Mouse (Mus musculus) lung, postnatal 0 days (tissue): ENCODE results near the gene Rcn1.

Source experiments
- CTCF ChIP-seq: IDR thresholded peaks from 2 replicates; pipeline ENCODE4 v1.5.1; 2016; ENCODE audit warnings: antibody characterized with exemption, mild to moderate bottlenecking
- EP300 ChIP-seq: IDR thresholded peaks from 2 replicates; pipeline ENCODE4 v1.6.1; 2016; ENCODE audit warnings: antibody characterized with exemption, mild to moderate bottlenecking, control low read depth

GRCm38 (mm10) chr2:105397446-105398211, 1.5 kb downstream of the Rcn1 start:
- no peak for TF ChIP-seq EP300
- no peak for TF ChIP-seq CTCF
